Mouse (Mus musculus) myocyte (in vitro differentiated cells): Measurements from ENCODE around the gene Siglec1. TPM values are rescaled to one million over a fixed set of nuclear protein-coding genes. Genes with fewer than 3 reads are reported as not detected.
"Not testable (repeated sequence)": the region's sequence is repeated elsewhere in the genome, so short reads cannot be mapped to it uniquely, and the experiment has no call there.

Source experiments
- H3K27me3 ChIP-seq: one replicate; pipeline ENCODE4 v1.6.1; 2011; ENCODE audit not compliant: control insufficient read depth, insufficient read depth, insufficient read length
- H3K36me3 ChIP-seq: one replicate; pipeline ENCODE4 v1.6.1; 2011; ENCODE audit not compliant: control insufficient read depth, insufficient read depth
- H3K4me2 ChIP-seq: one replicate; pipeline ENCODE4 v1.6.1; 2011; ENCODE audit warnings: low read depth, control low read depth
- H3K4me3 ChIP-seq: one replicate; pipeline ENCODE4 v1.5.1; 2011; ENCODE audit warnings: mild to moderate bottlenecking, control low read depth, moderate library complexity
- H3K79me2 ChIP-seq: one replicate; pipeline ENCODE4 v1.6.1; 2011; ENCODE audit not compliant: control insufficient read depth, insufficient read depth
- H3ac ChIP-seq: one replicate; pipeline ENCODE4 v1.6.1; 2011; ENCODE audit not compliant: control insufficient read depth, insufficient read length
- CEBPB ChIP-seq: IDR thresholded peaks from 2 replicates; pipeline ENCODE4 v1.6.1; 2011; ENCODE audit warnings: mild to moderate bottlenecking, moderate library complexity; ENCODE audit not compliant: poor library complexity, insufficient read depth, severe bottlenecking
- E2F4 ChIP-seq: IDR thresholded peaks from one replicate; pipeline ENCODE4 v1.6.1; 2011; ENCODE audit warnings: mild to moderate bottlenecking, control low read depth, moderate library complexity; ENCODE audit not compliant: insufficient read depth
- MAX ChIP-seq: IDR thresholded peaks from one replicate; pipeline ENCODE4 v1.6.1; 2011; ENCODE audit warnings: low read depth, mild to moderate bottlenecking, control low read depth
- MYOD1 ChIP-seq, 3 experiments: IDR thresholded peaks; one replicate each; pipeline ENCODE4 v1.6.1; 2011; ENCODE audit warnings: control low read depth in 2 of 3, low read depth in 2 of 3, mild to moderate bottlenecking in 2 of 3, moderate library complexity in 1 of 3; ENCODE audit not compliant: insufficient read length in 2 of 3, control insufficient read depth in 1 of 3
- MYOG ChIP-seq, 3 experiments: IDR thresholded peaks; one replicate each; pipeline ENCODE4 v1.6.1; 2011; ENCODE audit warnings: control low read depth in 2 of 3, low read depth in 2 of 3, mild to moderate bottlenecking in 2 of 3; ENCODE audit not compliant: insufficient read length in 2 of 3, control insufficient read depth in 1 of 3, insufficient read depth in 1 of 3
- POLR2A ChIP-seq: IDR thresholded peaks from one replicate; pipeline ENCODE4 v1.6.1; 2011; ENCODE audit warnings: low read depth, mild to moderate bottlenecking, control low read depth, moderate library complexity; ENCODE audit not compliant: insufficient read length
- POLR2AphosphoS2 ChIP-seq: IDR thresholded peaks from one replicate; pipeline ENCODE4 v1.6.1; 2011; ENCODE audit warnings: low read depth, control low read depth; ENCODE audit not compliant: insufficient read length
- REST ChIP-seq: IDR thresholded peaks from one replicate; pipeline ENCODE4 v1.6.1; 2011; ENCODE audit warnings: mild to moderate bottlenecking, control low read depth, moderate library complexity; ENCODE audit not compliant: insufficient read depth, insufficient read length
- SRF ChIP-seq: IDR thresholded peaks from one replicate; pipeline ENCODE4 v1.6.1; 2011; ENCODE audit warnings: low read depth; ENCODE audit not compliant: control insufficient read depth, insufficient read length
- TCF12 ChIP-seq: IDR thresholded peaks from one replicate; pipeline ENCODE4 v1.6.1; 2011; ENCODE audit warnings: mild to moderate bottlenecking, control low read depth; ENCODE audit not compliant: poor library complexity, insufficient read depth, severe bottlenecking
- TCF3 ChIP-seq: IDR thresholded peaks from one replicate; pipeline ENCODE4 v1.6.1; 2011; ENCODE audit warnings: low read depth, control low read depth; ENCODE audit not compliant: insufficient read length
- USF1 ChIP-seq: IDR thresholded peaks from one replicate; pipeline ENCODE4 v1.6.1; 2011; ENCODE audit warnings: low read depth, mild to moderate bottlenecking, control low read depth, moderate library complexity
- polyA plus RNA-seq: library from polyadenylated mRNA; unstranded; fragments of >200 nt; fragmentation: generic; extraction: Trizol; gene quantifications from one replicate; pipeline ENCODE4 v1.2.1, GENCODE M21; 2012; ENCODE audit warnings: missing spikeins

Siglec1 gene
- polyA plus RNA-seq, 1 experiment, result not detected

DNA sequence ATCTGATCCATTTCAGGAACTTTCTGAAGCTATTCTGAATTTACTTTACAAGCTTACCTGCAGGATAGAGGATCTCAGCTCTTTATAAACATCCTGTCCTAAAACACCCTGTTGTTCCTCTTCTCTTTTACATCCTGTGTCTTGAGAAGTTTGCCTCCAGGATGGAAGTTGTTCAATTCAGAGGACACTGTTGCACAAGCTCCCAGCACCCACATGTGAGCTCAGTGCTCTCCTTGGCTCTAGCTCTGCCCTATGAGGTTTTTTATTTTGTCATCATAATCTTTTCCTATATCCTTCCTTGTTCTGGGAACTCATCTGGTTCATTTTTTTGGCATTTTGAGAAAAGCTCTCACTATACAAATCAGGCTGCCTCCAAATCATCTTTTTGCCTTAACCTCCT lies 49.8 kb downstream of the Siglec1 start:
- peak overlapping the region; percentile 53 for H3K4me2 ChIP-seq
- H3ac ChIP-seq, result no peak overlapping the region
- peaks cover 13% of the 10 kb centered on the region for H3K27me3 ChIP-seq
- TF ChIP-seq SRF (no peak), TCF12 (no peak), MAX (no peak), CEBPB (no peak), MYOG (IDR thresholded peaks at IDR 0.05; ENCODE audit: control insufficient read depth in 1 of 3, insufficient read depth in 1 of 3, insufficient read length in 2 of 3, low read depth in 2 of 3) (no peak), USF1 (no peak), MYOD1 (IDR thresholded peaks at IDR 0.05; ENCODE audit: control insufficient read depth in 1 of 3, insufficient read length in 2 of 3, low read depth in 2 of 3) (no peak), E2F4 (no peak), POLR2A (no peak), REST (no peak), TCF3 (no peak), POLR2AphosphoS2 (no peak)
- H3K4me3 ChIP-seq, result no peak overlapping the region
- H3K79me2 ChIP-seq, result no peaks in the 10 kb centered on the region
- no peaks in the 10 kb centered on the region for H3K36me3 ChIP-seq

DNA sequence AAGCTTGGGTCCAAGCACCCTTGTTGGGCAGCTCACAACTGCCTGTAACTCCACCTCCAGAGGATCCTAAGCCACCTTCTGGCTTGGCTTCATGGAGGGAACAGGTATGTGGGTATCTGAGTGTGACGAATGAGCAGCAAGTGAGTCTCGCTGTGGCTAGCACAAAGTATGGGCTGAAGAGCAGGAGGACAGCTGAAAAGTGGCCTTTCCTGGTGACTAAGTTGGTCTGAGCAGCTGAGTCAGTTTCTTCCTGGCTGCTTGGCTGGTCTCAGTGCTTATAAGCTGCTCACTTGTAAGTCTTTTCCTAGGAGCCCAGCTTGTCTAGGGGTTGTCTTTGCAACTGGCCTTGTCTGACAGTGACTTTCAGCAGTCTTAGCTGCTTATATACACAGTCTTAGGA lies 50.2 kb downstream of the Siglec1 start:
- peaks cover 9% of the 10 kb centered on the region for H3K27me3 ChIP-seq
- no peaks in the 10 kb centered on the region for H3K79me2 ChIP-seq
- H3K4me2 ChIP-seq, result peak overlapping the region; percentile 53
- H3ac ChIP-seq, result no peak overlapping the region
- H3K36me3 ChIP-seq, result no peaks in the 10 kb centered on the region
- no peak overlapping the region for H3K4me3 ChIP-seq
- TF ChIP-seq MYOD1 (IDR thresholded peaks at IDR 0.05; ENCODE audit: control insufficient read depth in 1 of 3, insufficient read length in 2 of 3, low read depth in 2 of 3) (peak in 2 of 3 experiments; percentile 45 to 82), USF1 (no peak), TCF12 (no peak), MYOG (IDR thresholded peaks at IDR 0.05; ENCODE audit: control insufficient read depth in 1 of 3, insufficient read depth in 1 of 3, insufficient read length in 2 of 3, low read depth in 2 of 3) (peak in 2 of 3 experiments; percentile 72 to 81)

DNA sequence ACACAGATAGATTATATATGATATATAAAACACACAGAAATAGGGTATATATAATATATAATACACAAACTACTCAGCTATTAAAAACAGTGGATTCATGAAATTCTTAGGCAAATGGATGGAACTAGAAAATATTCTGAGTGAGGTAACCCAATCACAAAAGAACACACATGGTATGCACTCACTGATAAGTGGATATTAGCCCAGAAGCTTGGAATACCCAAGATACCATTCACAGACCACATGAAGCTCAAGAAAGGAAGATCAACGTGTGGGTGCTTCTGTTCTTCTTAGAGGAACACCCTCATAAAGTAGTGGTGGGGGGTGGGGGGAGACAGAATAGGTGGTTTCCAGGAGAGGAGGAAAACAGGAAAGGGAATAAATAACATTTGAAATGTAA lies 55.2 kb downstream of the Siglec1 start:
- not testable (repeated sequence) for H3K4me2 ChIP-seq, H3K4me3 ChIP-seq, H3K79me2 ChIP-seq, H3K36me3 ChIP-seq, H3ac ChIP-seq, H3K27me3 ChIP-seq

GRCm38 (mm10) chr2:131030998-131031397 lies 55.6 kb downstream of the Siglec1 start:
- H3K4me3 ChIP-seq, result no peak overlapping the region
- TF ChIP-seq POLR2AphosphoS2 (no peak), MYOG (IDR thresholded peaks at IDR 0.05; ENCODE audit: control insufficient read depth in 1 of 3, insufficient read depth in 1 of 3, insufficient read length in 2 of 3, low read depth in 2 of 3) (no peak)
- H3K27me3 ChIP-seq, result no peaks in the 10 kb centered on the region
- H3K4me2 ChIP-seq, result no peak overlapping the region
- H3ac ChIP-seq, result no peak overlapping the region
- H3K36me3 ChIP-seq, result no peaks in the 10 kb centered on the region
- H3K79me2 ChIP-seq, result no peaks in the 10 kb centered on the region

DNA sequence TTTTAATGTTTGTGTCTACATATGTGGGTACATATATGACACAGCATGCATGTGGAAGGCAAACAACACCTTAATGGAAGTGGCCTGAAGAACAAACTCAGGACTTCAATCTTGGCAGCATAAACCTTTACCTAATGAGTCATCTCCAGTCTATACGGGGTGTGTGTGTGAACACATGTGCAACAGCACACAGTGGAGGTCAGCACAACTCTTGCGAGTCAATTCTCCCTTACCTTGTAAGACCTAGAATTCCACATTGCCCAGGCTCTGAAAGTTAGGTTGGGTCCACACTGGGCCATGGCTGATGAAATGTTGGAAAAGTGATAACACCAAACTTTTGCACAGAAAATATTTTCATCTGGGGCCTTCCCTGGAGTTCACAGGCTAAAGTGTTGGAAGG lies 56.0 kb downstream of the Siglec1 start:
- Histone ChIP-seq H3ac (no peak overlapping the region), H3K4me2 (no peak overlapping the region), H3K27me3 (no peaks in the 10 kb centered on the region), H3K4me3 (no peak overlapping the region), H3K79me2 (no peaks in the 10 kb centered on the region), H3K36me3 (no peaks in the 10 kb centered on the region)
- TF ChIP-seq MYOG (IDR thresholded peaks at IDR 0.05; ENCODE audit: control insufficient read depth in 1 of 3, insufficient read depth in 1 of 3, insufficient read length in 2 of 3, low read depth in 2 of 3), result no peak
- TF ChIP-seq USF1, result no peak
- TF ChIP-seq MAX, result no peak
- no peak for TF ChIP-seq CEBPB
- no peak for TF ChIP-seq MYOD1 (IDR thresholded peaks at IDR 0.05; ENCODE audit: control insufficient read depth in 1 of 3, insufficient read length in 2 of 3, low read depth in 2 of 3)
- no peak for TF ChIP-seq TCF12
- TF ChIP-seq POLR2A, result no peak
- TF ChIP-seq E2F4, result no peak
- TF ChIP-seq TCF3, result no peak
- no peak for TF ChIP-seq REST
- no peak for TF ChIP-seq SRF
